Mouse (Mus musculus) liver, adult (tissue): ENCODE results near the gene Prelid3b.

Experiments
- GATA4 ChIP-seq: IDR thresholded peaks from 2 replicates; pipeline ENCODE4 v1.6.1; 2014; ENCODE audit warnings: mild to moderate bottlenecking, low read length; ENCODE audit not compliant: insufficient replicate concordance

Prelid3b gene

DNA sequence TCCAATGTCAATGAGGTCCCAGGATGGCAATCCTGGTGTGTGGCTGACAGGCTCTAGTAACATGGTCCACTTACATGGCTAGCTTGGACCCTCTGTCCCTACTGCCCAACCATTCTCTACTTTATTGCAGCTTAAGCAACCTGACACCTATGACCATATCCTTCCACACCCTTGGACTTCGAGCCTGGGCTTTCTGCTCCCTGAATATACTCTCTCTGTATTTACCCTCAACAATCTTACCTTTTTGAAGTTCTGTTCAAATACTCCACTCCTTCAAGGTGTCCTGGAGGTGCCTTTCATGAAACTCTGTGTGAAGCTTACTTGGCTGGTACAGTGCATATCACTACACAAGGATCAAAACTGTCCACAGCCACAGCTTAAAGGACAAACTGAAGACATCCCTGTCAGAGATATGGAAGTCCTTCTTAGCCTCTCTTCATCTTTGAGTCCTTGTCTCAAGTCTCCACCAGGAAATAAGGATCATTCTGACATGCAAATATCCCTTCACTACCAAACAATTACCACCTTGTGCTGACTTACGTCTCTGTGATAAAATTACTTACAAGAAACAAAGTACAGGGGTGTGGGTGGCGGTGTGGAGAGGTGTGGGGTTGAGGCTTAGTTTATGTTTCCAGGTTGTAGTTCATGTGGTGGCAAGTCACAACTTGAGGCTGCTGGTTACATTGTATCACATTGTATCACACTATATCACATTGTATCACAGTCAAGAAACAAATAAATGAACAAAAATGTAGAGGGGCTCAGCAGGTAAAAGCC is 4.8 kb upstream of the Prelid3b start:
- no peak for TF ChIP-seq GATA4

- TF ChIP-seq GATA4, result no peak
Measured at GRCm38 (mm10) chr2:174473550-174473927, 658 bp upstream of the Prelid3b start.

- no peak for TF ChIP-seq GATA4
Measured at GRCm38 (mm10) chr2:174472407-174472806, 474 bp downstream of the Prelid3b start.

DNA sequence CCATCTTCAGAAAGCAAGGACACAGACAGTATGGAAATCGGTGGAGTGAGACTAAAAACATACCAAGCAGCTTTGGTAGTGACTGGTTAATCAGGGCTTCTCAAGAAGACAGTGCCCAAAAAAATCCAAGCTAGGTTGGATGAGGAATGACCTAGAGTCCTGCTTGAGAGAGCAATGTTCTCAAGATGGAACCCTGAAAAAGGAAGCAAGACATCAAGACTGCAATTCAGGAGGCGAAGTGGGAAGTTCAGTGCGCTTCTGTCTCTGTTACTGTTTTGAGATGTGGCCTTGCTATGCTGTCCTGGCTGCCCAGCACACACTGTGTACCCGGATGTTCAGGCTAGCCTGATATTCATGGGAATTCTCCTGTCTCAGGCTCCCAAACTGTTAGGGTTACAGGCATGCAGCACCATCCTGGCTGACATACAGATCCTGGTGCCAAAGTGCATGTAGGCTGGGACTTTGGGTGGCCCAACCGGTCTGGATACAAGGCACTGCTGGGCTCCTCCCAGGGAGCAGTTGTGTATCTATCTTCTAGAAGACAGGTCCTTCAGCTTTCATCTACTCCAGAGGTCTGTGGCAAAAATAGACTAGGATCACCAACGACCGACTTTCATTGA is 2.0 kb downstream of the Prelid3b start:
- no peak for TF ChIP-seq GATA4

- TF ChIP-seq GATA4, result no peak
Measured at GRCm38 (mm10) chr2:174470333-174470732, 2.5 kb downstream of the Prelid3b start.

GRCm38 (mm10) chr2:174463789-174464523 is 8.9 kb downstream of the Prelid3b start, which contains the start of gene Atp5e:
TSS of gene Atp5e (minus strand) at chr2:174464105.
- TF ChIP-seq GATA4, result peak; percentile 12; the same call in 1 of the 2 replicates

DNA sequence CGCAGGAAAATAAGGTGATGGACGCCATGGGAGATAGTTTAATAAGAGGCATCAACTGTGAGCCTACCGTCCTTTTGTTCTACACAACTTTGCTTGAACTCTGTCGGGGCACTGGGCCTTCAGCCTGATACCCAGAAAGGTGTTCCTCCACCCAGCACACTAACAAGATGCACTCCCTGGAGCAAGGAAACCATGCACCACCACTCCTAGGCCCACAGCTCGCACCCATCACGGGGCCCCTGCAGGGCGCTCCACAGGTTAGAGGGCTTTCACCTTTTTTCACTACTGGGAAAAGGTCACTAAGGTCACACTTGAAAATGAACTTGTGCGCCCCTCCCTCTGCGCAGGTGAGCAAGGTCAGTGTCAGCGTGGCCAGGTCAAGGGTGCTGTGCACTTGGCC is 9.5 kb downstream of the Prelid3b start:
- TF ChIP-seq GATA4, result no peak

GRCm38 (mm10) chr2:174459365-174459764 is 13.5 kb downstream of the Prelid3b start:
- TF ChIP-seq GATA4, result no peak

DNA sequence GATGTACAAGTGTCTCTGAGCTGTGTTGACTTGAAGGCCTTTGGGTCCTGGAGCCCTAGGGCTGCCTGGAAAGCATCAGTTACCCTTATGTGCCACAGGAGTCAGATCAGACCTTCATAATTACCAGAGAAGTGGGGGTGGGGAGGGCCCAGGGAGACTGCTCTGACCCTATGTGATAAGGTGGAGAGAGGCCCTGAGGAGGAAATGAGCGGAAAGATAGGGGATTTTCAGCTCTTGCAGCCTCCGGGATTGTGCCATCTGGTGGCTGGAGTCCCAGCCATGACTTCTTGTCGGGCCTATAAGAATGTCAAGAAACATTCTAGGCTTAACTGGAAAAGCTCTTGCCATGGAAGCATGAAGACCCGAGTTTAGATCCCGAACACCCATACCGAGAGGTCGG is 19.2 kb downstream of the Prelid3b start:
- TF ChIP-seq GATA4, result no peak

- no peak for TF ChIP-seq GATA4
Measured at GRCm38 (mm10) chr2:174450353-174450752, 22.5 kb downstream of the Prelid3b start, which contains the start of gene Tubb1. TSS of gene Tubb1 (plus strand) at chr2:174450695.

GRCm38 (mm10) chr2:174448405-174448804 is 24.5 kb downstream of the Prelid3b start:
- no peak for TF ChIP-seq GATA4

- TF ChIP-seq GATA4, result no peak
Measured at GRCm38 (mm10) chr2:174446905-174447304, 26.0 kb downstream of the Prelid3b start.

- TF ChIP-seq GATA4, result no peak
Measured at GRCm38 (mm10) chr2:174446492-174446891, 26.4 kb downstream of the Prelid3b start.

DNA sequence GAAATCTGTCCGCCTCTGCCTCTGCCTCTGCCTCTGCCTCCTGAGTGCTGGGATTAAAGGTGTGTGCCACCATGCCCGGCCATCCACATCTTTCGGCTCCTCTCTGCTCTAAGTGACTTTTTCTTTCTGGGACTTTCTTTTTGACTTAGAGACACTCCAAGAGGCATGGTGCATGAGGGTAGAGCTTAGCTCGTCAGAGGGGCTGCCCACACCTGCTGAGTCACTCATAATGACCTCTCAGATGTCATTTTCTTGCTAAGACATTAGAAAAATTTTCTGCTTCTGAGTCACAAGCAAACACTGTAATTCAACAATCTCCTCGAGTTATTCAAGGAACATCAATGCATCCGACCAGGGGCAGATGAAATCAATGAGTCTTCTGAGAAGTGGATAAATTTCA is 27.9 kb downstream of the Prelid3b start:
- no peak for TF ChIP-seq GATA4

GRCm38 (mm10) chr2:174444359-174444758 is 28.5 kb downstream of the Prelid3b start:
- TF ChIP-seq GATA4, result no peak

- TF ChIP-seq GATA4, result no peak
Measured at GRCm38 (mm10) chr2:174443046-174443445, 29.8 kb downstream of the Prelid3b start.

DNA sequence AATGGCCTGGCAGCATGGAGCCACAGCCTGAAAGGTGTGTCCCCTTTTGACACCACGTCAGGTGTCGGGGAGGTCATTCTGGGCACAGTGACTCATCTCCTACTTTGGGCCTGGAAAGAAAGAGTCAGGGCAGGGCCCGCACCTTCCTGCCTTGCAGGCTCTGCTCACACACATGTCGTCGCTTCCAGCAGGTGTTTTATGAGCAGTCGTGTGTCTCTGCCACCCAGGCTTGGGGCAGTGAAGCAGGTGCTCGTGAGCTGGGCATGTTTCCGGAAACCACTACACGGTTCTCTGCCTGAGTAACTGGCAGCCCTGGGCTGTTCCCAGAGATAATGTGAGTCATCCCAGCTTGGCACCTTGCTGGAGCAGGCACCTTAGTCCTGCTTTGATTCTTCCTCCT is 30.4 kb downstream of the Prelid3b start:
- TF ChIP-seq GATA4, result no peak

DNA sequence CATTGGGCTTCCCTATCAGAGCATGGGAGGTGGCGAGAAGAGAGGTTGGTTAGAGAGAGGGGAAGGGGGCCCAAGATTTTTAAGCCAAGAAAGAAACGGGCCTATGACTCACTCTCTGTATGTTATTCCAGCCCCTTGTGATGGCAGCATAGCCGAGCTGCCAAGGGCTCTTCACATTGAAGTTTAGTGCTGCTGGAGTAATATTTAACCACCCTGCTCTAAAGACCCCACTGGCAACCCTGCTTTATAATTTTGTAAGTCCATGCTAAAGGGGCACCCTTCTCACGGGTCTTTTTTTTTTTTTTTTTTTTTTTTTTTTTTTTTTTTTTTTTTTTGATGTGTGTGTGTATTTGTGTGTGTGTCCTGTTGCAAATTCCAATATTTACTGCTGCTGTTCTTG is 31.0 kb downstream of the Prelid3b start:
- TF ChIP-seq GATA4, result no peak
